In the genomic region with DNA sequence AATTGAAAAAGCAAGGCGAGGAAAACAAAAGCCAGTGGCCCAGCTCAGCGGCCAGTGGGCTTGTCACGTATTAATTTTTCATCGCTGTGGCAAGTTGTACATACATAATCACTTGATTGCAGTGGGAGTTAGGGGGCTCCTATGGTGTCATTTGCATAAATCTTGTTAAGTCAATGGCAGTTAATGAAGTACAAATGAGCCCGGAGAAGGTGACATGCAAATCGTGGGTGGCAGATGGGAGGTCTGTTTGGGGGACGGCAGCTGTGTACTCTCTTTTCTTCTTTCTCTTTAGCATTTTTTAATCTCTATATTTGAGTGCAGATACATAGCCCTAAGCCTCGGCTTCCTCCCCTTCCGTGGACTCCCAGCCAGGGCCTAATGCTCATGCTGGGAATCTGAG, we compare ENCODE assay signal across 22 mouse cellular contexts.
DNase-seq lines count a peak whose midpoint lies in the region; ATAC-seq and TF ChIP-seq lines count a peak whose summit lies in the region.
"Had no signal": no experiment of that assay in that cellular context is flagged by ENCODE, and none has a peak within 500 bp of the region (broad histone marks: within the 10 kb centered on the region; RNA-seq: fewer than 3 reads in every experiment).

No protein-coding gene starts in this region.

- no peak for DNase-seq in hindbrain, embryonic 11.5 days (ENCODE audit: low spot score)
- DNase-seq in midbrain, embryonic 14.5 days: peak; percentile 66
- no peak for DNase-seq in midbrain, embryonic 11.5 days (ENCODE audit: low spot score, missing footprints)
- peak; percentile 86 for DNase-seq in brain, embryonic 14.5 days (ENCODE audit: low read depth)
- no peak for DNase-seq in hindbrain, embryonic 14.5 days (ENCODE audit: low spot score)
- DNase-seq in kidney, postnatal 4 days: no peak
- DNase-seq: adrenal gland, postnatal 25 days; cerebellum, adult 11 months; cerebellum, adult 8-10 months; cerebellum, postnatal 14 days; embryo, embryonic 11 days; gastrocnemius, adult 2 months; gastrocnemius, postnatal 25 days had no signal

- no peak for TF ChIP-seq CTCF in brain, embryonic 14.5 days (IDR thresholded peaks at IDR 0.05; ENCODE audit: borderline replicate concordance, extremely low read depth, insufficient read depth, insufficient read length)

- no peaks in the 10 kb centered on the region for H3K27me3 ChIP-seq in hindbrain, embryonic 11.5 days (ENCODE audit: control insufficient read depth, insufficient read depth, low read length)
- no peaks in the 10 kb centered on the region for H3K27me3 ChIP-seq in hindbrain, embryonic 16.5 days (replicated peaks; ENCODE audit: control insufficient read depth, insufficient read depth, low read length)
- H3K27me3 ChIP-seq in midbrain, embryonic 14.5 days (ENCODE audit: control insufficient read depth, insufficient read depth, low read length): no peaks in the 10 kb centered on the region
- no peaks in the 10 kb centered on the region for H3K27me3 ChIP-seq in midbrain, embryonic 11.5 days (ENCODE audit: control insufficient read depth, insufficient read depth, low read length)
- H3K27me3 ChIP-seq in hindbrain, embryonic 14.5 days (ENCODE audit: control insufficient read depth, insufficient read depth, low read length): no peaks in the 10 kb centered on the region
- H3K27me3 ChIP-seq: CH12.LX; embryonic facial prominence, embryonic 15.5 days; heart, embryonic 12.5 days; hindbrain, embryonic 15.5 days; Patski had no signal

- H3K4me3 ChIP-seq in hindbrain, embryonic 11.5 days (ENCODE audit: low read depth, low read length): no peak overlapping the region
- H3K4me3 ChIP-seq in hindbrain, embryonic 16.5 days (ENCODE audit: low read length): no peak overlapping the region
- no peak overlapping the region for H3K4me3 ChIP-seq in midbrain, embryonic 14.5 days (replicated peaks; ENCODE audit: low read depth, low read length)
- H3K4me3 ChIP-seq in midbrain, embryonic 11.5 days (ENCODE audit: low read depth, low read length): no peak overlapping the region
- no peak overlapping the region for H3K4me3 ChIP-seq in hindbrain, embryonic 14.5 days (replicated peaks; ENCODE audit: low read length)
- H3K4me3 ChIP-seq: embryonic facial prominence, embryonic 15.5 days; erythroblast, embryonic 14.5 days; forebrain, embryonic 10.5 days; gastrocnemius, adult 2 months; heart, embryonic 12.5 days; hindbrain, embryonic 15.5 days had no signal

- TF ChIP-seq POLR2A in brain, embryonic 14.5 days (IDR thresholded peaks at IDR 0.05; ENCODE audit: borderline replicate concordance, extremely low read depth, insufficient read depth, insufficient read length, poor library complexity, severe bottlenecking): no peak

- H3K36me3 ChIP-seq in hindbrain, embryonic 11.5 days (ENCODE audit: control insufficient read depth, insufficient read depth, low read length): 0 out of 2 replicates have a peak, but pooled peaks cover 5% of the 10 kb centered on the region
- H3K36me3 ChIP-seq in hindbrain, embryonic 16.5 days (ENCODE audit: control insufficient read depth, insufficient read depth, low read length): peaks cover 13% of the 10 kb centered on the region
- H3K36me3 ChIP-seq in midbrain, embryonic 14.5 days (ENCODE audit: control insufficient read depth, insufficient read depth, low read length): peaks cover 43% of the 10 kb centered on the region
- H3K36me3 ChIP-seq in midbrain, embryonic 11.5 days (ENCODE audit: control insufficient read depth, insufficient read depth, low read length): peaks cover 3% of the 10 kb centered on the region; the same call in 1 of the 2 replicates
- peaks cover 44% of the 10 kb centered on the region for H3K36me3 ChIP-seq in hindbrain, embryonic 14.5 days (replicated peaks; ENCODE audit: control insufficient read depth, insufficient read depth)

- H3K9ac ChIP-seq in hindbrain, embryonic 11.5 days (ENCODE audit: low read depth, low read length): no peak overlapping the region
- H3K9ac ChIP-seq in hindbrain, embryonic 16.5 days (ENCODE audit: low read depth, low read length): no peak overlapping the region
- H3K9ac ChIP-seq in midbrain, embryonic 14.5 days (replicated peaks; ENCODE audit: low read length): no peak overlapping the region
- no peak overlapping the region for H3K9ac ChIP-seq in midbrain, embryonic 11.5 days (ENCODE audit: low read length)
- H3K9ac ChIP-seq in hindbrain, embryonic 14.5 days: no peak overlapping the region
- H3K9ac ChIP-seq: embryonic facial prominence, embryonic 15.5 days; heart, embryonic 12.5 days; hindbrain, embryonic 15.5 days had no signal

- H3K4me2 ChIP-seq in hindbrain, embryonic 11.5 days (replicated peaks; ENCODE audit: low read depth, low read length): no peak overlapping the region
- no peak overlapping the region for H3K4me2 ChIP-seq in hindbrain, embryonic 16.5 days (ENCODE audit: low read length)
- H3K4me2 ChIP-seq in midbrain, embryonic 14.5 days (ENCODE audit: low read length): no peak overlapping the region
- no peak overlapping the region for H3K4me2 ChIP-seq in midbrain, embryonic 11.5 days
- H3K4me2 ChIP-seq in hindbrain, embryonic 14.5 days (replicated peaks): no peak overlapping the region
- H3K4me2 ChIP-seq: embryonic facial prominence, embryonic 15.5 days; heart, embryonic 12.5 days; hindbrain, embryonic 15.5 days had no signal

- H3K9me3 ChIP-seq in hindbrain, embryonic 11.5 days (ENCODE audit: control insufficient read depth, low read length): no peaks in the 10 kb centered on the region
- no peaks in the 10 kb centered on the region for H3K9me3 ChIP-seq in hindbrain, embryonic 16.5 days (ENCODE audit: control insufficient read depth, low read length)
- H3K9me3 ChIP-seq in midbrain, embryonic 14.5 days (ENCODE audit: control insufficient read depth, low read length): no peaks in the 10 kb centered on the region
- H3K9me3 ChIP-seq in midbrain, embryonic 11.5 days (ENCODE audit: control insufficient read depth, low read length): no peaks in the 10 kb centered on the region
- H3K9me3 ChIP-seq in hindbrain, embryonic 14.5 days (ENCODE audit: control insufficient read depth, low read length): no peaks in the 10 kb centered on the region
- H3K9me3 ChIP-seq: embryonic facial prominence, embryonic 15.5 days; forebrain, embryonic 10.5 days; heart, embryonic 12.5 days; hindbrain, embryonic 15.5 days had no signal

- no peak overlapping the region for H3K27ac ChIP-seq in hindbrain, embryonic 11.5 days (ENCODE audit: low read depth, low read length)
- no peak overlapping the region for H3K27ac ChIP-seq in hindbrain, embryonic 16.5 days (ENCODE audit: low read depth, low read length)
- H3K27ac ChIP-seq in midbrain, embryonic 14.5 days (replicated peaks; ENCODE audit: low read depth, low read length): 0 out of 2 replicates have a peak overlapping the region, but pooled peaks have one; percentile 38
- no peak overlapping the region for H3K27ac ChIP-seq in midbrain, embryonic 11.5 days (ENCODE audit: low read depth, low read length)
- 0 out of 2 replicates have a peak overlapping the region, but pooled peaks have one; percentile 6 for H3K27ac ChIP-seq in hindbrain, embryonic 14.5 days
- H3K27ac ChIP-seq: embryonic facial prominence, embryonic 15.5 days; forebrain, embryonic 10.5 days; gastrocnemius, adult 2 months; hindbrain, embryonic 15.5 days had no signal

- H3K4me1 ChIP-seq in hindbrain, embryonic 11.5 days (replicated peaks; ENCODE audit: control insufficient read depth, insufficient read depth, low read length): peaks cover 2% of the 10 kb centered on the region; the same call in 1 of the 2 replicates
- peaks cover 5% of the 10 kb centered on the region for H3K4me1 ChIP-seq in hindbrain, embryonic 16.5 days (ENCODE audit: control insufficient read depth, insufficient read depth, low read depth, low read length)
- H3K4me1 ChIP-seq in midbrain, embryonic 14.5 days (ENCODE audit: control insufficient read depth, insufficient read depth, low read length): peaks cover 46% of the 10 kb centered on the region
- peaks cover 2% of the 10 kb centered on the region; the same call in 1 of the 2 replicates for H3K4me1 ChIP-seq in midbrain, embryonic 11.5 days (ENCODE audit: control insufficient read depth, insufficient read depth, low read length)
- H3K4me1 ChIP-seq in hindbrain, embryonic 14.5 days (replicated peaks; ENCODE audit: control insufficient read depth, insufficient read depth, low read length): peaks cover 50% of the 10 kb centered on the region
- H3K4me1 ChIP-seq: heart, embryonic 12.5 days had no signal

- 0 out of 2 replicates have a peak, but pooled peaks have one; percentile 23 for ATAC-seq in hindbrain, embryonic 11.5 days (ENCODE audit: low FRiP score)
- no peak for ATAC-seq in hindbrain, embryonic 16.5 days
- ATAC-seq in midbrain, embryonic 14.5 days (ENCODE audit: low FRiP score, low TSS enrichment): no peak
- ATAC-seq in midbrain, embryonic 11.5 days (ENCODE audit: low FRiP score): no peak
- peak; percentile 25 for ATAC-seq in hindbrain, embryonic 14.5 days (ENCODE audit: low FRiP score)
- ATAC-seq: activated CD4-positive, CD25-positive, alpha-beta regulatory T cell, adult 4 months; Patski had no signal

- 71% methylated on average over 9 of the region's 9 CpGs for WGBS in hindbrain, embryonic 11.5 days
- WGBS in hindbrain, embryonic 16.5 days: 38% methylated on average over 9 of the region's 9 CpGs
- WGBS in midbrain, embryonic 14.5 days: 27% methylated on average over 9 of the region's 9 CpGs
- 72% methylated on average over 9 of the region's 9 CpGs for WGBS in midbrain, embryonic 11.5 days
- WGBS in hindbrain, embryonic 14.5 days: 34% methylated on average over 9 of the region's 9 CpGs

Comparison
In these comparisons a context has a peak if more than half of its experiments do, and no peak if none do; other contexts are left out.
1. ATAC-seq: peak in hindbrain, embryonic 11.5 days (single experiment) and hindbrain, embryonic 14.5 days (single experiment); none in hindbrain, embryonic 16.5 days (single experiment), midbrain, embryonic 14.5 days (single experiment) and midbrain, embryonic 11.5 days (single experiment).
2. DNase-seq: peak in midbrain, embryonic 14.5 days (single experiment) and brain, embryonic 14.5 days (single experiment); none in hindbrain, embryonic 11.5 days (single experiment), midbrain, embryonic 11.5 days (single experiment), hindbrain, embryonic 14.5 days (single experiment) and kidney, postnatal 4 days (0 of 2).
3. H3K27ac ChIP-seq: peak in midbrain, embryonic 14.5 days (single experiment) and hindbrain, embryonic 14.5 days (single experiment); none in hindbrain, embryonic 11.5 days (single experiment), hindbrain, embryonic 16.5 days (single experiment) and midbrain, embryonic 11.5 days (single experiment).